Mouse (Mus musculus) midbrain, embryonic 12.5 days (tissue): ENCODE data around the gene Gm28051. TPM values are rescaled to one million over a fixed set of nuclear protein-coding genes. Genes with fewer than 3 reads are reported as not detected.

ENCODE experiments used
- ATAC-seq: fragments of 200-750 bp; cut with Nextera tagmentation; 2 replicates; pipeline ENCODE4 v1.8.0; 2017; ENCODE audit warnings: low read depth, moderate TSS enrichment, moderate library complexity; ENCODE audit not compliant: low FRiP score
- H3K27ac ChIP-seq: fragments of 300-500 bp; sonication (generic); replicated peaks from 2 replicates; pipeline ENCODE4 v1.5.1; 2016; ENCODE audit warnings: mild to moderate bottlenecking
- H3K27me3 ChIP-seq: fragments of 300-500 bp; sonication (generic); 2 replicates; pipeline ENCODE4 v1.6.1; 2016; ENCODE audit warnings: mild to moderate bottlenecking
- H3K36me3 ChIP-seq: fragments of 300-500 bp; sonication (generic); 2 replicates; pipeline ENCODE4 v1.6.1; 2016
- H3K4me1 ChIP-seq: fragments of 300-500 bp; sonication (generic); 2 replicates; pipeline ENCODE4 v1.6.1; 2016
- H3K4me2 ChIP-seq: fragments of 300-500 bp; sonication (generic); replicated peaks from 2 replicates; pipeline ENCODE4 v1.6.1; 2016; ENCODE audit warnings: mild to moderate bottlenecking, moderate library complexity
- H3K4me3 ChIP-seq: fragments of 300-500 bp; sonication (generic); 2 replicates; pipeline ENCODE4 v1.5.1; 2016; ENCODE audit warnings: mild to moderate bottlenecking
- H3K9ac ChIP-seq: fragments of 300-500 bp; sonication (generic); replicated peaks from 2 replicates; pipeline ENCODE4 v1.6.1; 2016; ENCODE audit warnings: mild to moderate bottlenecking, moderate library complexity
- H3K9me3 ChIP-seq: fragments of 300-500 bp; sonication (generic); 2 replicates; pipeline ENCODE4 v1.6.1; 2016; ENCODE audit warnings: mild to moderate bottlenecking
- WGBS: fragments of 180-500 bp; shearing (Covaris S2); methylation state at CpG from one replicate; pipeline ENCODE4 v1.1.7; 2016; 5-methylcytosine and 5-hydroxymethylcytosine counted together
- polyA plus RNA-seq: library from polyadenylated mRNA; unstranded; fragments of >200 nt; fragmentation: Nextera tagmentation; extraction: Ambion mirVana; gene quantifications from 2 replicates; pipeline ENCODE4 v1.2.1, GENCODE M21; 2016

The Gm28051 gene
- polyA plus RNA-seq, 1 experiment from 2014 or later: not detected

DNA sequence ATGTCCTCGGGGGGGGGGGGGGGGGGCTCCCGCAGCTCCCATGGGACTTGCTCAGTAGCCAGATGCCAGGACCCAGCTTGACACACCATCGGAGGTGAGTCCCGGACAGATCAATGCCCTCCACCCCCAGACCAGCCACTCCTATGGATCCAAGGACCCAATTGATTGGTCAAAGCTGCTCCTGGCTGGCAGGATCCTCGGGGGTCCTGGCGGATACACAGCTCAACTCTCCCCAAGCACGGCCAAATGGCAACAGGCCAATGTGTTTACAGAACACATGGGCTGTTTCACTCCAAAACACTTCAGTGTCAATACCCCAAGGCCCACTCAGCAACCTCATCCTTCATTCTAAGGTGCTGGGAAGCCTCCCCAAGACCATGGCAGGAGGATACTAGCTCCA is 65.8 kb downstream of the Gm28051 start:
- Histone ChIP-seq H3K9ac (no peak overlapping the region), H3K9me3 (no peaks in the 10 kb centered on the region), H3K27me3 (no peaks in the 10 kb centered on the region), H3K36me3 (no peaks in the 10 kb centered on the region), H3K4me3 (no peak overlapping the region), H3K4me1 (peaks cover 11% of the 10 kb centered on the region), H3K4me2 (no peak overlapping the region), H3K27ac (no peak overlapping the region)
- 86% methylated on average over 6 of the region's 7 CpGs for WGBS
- no peak for ATAC-seq

DNA sequence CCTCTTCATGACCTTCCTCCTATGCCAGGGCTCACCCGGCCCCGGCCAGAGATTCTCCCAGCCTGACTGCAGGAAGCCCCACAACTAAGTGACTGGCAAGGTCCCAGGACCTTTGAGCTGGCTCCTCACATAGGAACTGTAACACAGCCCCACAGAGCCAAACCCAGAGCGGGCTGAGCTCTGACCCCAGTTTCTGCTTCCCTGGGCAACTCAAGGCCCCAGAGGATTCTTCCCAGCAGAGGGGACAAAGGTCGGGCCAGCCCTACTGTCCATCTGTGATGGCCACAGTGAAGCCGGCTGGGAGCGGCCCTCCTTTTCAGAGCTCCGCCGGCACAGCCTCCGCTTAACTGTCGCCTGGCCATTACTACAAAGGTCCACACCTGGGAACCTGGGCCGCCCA is 66.4 kb downstream of the Gm28051 start:
- Histone ChIP-seq H3K9ac (no peak overlapping the region), H3K36me3 (no peaks in the 10 kb centered on the region), H3K27ac (no peak overlapping the region), H3K27me3 (no peaks in the 10 kb centered on the region), H3K4me3 (no peak overlapping the region), H3K9me3 (no peaks in the 10 kb centered on the region), H3K4me1 (peaks cover 8% of the 10 kb centered on the region; the same call in 1 of the 2 replicates), H3K4me2 (no peak overlapping the region)
- WGBS: 71% methylated on average over 11 of the region's 11 CpGs
- ATAC-seq: no peak

DNA sequence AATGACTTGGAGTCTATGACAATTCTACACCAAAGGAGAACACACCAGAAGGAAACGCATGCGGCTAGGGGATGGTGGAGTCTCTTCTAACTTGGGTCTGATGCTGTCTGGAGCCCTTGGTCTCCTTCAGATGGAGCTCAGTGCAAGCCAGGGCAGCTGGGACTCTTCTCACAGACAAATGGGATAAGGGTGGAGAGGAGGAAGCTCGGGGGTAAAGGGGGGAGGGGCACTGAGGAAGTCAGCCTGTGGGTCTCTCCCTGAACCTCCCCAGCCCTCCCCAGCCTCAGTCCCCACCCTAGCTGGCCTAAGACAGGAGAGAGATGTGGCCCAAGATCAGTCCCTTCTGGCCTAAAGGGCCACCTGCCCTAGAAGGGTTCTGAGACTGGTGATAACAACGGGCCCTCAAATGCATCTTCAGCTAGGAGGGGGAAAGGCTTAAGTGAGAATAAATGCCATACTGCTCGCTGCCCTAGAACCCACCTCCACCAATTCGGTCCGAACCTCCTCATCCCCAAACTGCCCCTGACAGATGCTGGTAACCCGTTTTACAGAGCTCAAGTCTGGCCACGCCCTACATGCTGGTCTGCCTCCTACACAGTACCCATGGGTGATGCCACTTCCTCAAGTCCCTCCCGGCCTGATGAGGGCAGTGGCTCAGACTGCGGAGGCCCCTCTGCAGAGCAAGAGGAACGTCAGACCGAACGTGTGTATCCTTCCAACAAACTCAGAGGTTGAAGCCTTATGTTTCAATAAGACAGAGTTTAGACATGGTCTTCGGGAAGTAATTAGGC is 67.6 kb downstream of the Gm28051 start:
- ATAC-seq: no peak
- H3K4me2 ChIP-seq: no peak overlapping the region
- H3K27ac ChIP-seq: no peak overlapping the region
- H3K9me3 ChIP-seq: no peaks in the 10 kb centered on the region
- peaks cover 10% of the 10 kb centered on the region for H3K4me1 ChIP-seq
- H3K36me3 ChIP-seq: no peaks in the 10 kb centered on the region
- no peak overlapping the region for H3K9ac ChIP-seq
- H3K27me3 ChIP-seq: no peaks in the 10 kb centered on the region
- WGBS: 88% methylated on average over 15 of the region's 15 CpGs
- H3K4me3 ChIP-seq: no peak overlapping the region

DNA sequence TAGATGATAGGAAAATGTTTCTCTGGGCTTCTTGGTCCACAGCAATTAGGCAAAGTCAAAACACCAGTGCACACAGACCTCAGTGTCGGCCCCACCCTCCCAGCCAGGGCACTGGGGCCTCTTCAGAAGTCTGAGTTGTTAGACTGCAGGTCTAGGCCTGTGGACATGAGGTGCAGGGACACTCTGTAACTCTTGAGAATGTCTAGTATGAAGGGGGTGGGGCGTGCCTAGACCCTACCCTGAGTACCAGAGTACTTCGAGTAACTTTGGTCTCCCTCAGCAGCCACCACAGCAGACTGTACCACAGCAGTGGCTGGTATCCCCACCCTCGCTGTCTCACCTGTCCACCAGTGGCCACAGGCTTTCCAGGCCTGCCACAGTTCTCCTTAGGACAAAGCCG is 71.2 kb downstream of the Gm28051 start:
- no peak for ATAC-seq
- Histone ChIP-seq H3K27me3 (no peaks in the 10 kb centered on the region), H3K36me3 (0 out of 2 replicates have a peak, but pooled peaks cover 3% of the 10 kb centered on the region), H3K9ac (no peak overlapping the region), H3K4me2 (no peak overlapping the region), H3K4me1 (peaks cover 27% of the 10 kb centered on the region), H3K9me3 (no peaks in the 10 kb centered on the region), H3K27ac (no peak overlapping the region), H3K4me3 (no peak overlapping the region)
- WGBS: 93% methylated on average over 5 of the region's 5 CpGs

DNA sequence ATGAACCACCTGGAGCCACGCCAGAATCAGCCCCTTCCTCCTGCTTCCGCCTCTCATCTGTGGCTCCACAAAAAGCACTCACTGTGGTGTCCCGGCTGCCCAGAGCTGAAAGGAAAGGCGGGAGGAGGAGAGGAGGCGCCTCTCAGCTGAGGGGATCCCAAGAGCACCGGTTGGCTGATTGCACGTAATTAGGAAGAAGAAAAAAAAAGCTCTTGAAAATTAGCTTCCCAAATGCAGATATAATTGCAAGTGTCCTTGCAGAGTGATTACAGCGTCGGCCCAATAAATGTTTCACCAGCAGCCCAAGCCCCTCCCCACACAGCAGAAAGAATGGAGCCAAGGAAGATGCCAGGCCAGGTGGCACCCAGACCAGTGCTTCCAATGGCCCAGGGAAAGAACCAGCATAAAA is 72.0 kb downstream of the Gm28051 start:
- Histone ChIP-seq H3K27ac (0 out of 2 replicates have a peak overlapping the region, but pooled peaks have one; percentile 36), H3K4me3 (no peak overlapping the region), H3K36me3 (0 out of 2 replicates have a peak, but pooled peaks cover 3% of the 10 kb centered on the region), H3K4me1 (peaks cover 27% of the 10 kb centered on the region), H3K9ac (no peak overlapping the region), H3K4me2 (no peak overlapping the region), H3K9me3 (no peaks in the 10 kb centered on the region), H3K27me3 (no peaks in the 10 kb centered on the region)
- no peak for ATAC-seq
- WGBS: 49% methylated on average over 9 of the region's 9 CpGs

DNA sequence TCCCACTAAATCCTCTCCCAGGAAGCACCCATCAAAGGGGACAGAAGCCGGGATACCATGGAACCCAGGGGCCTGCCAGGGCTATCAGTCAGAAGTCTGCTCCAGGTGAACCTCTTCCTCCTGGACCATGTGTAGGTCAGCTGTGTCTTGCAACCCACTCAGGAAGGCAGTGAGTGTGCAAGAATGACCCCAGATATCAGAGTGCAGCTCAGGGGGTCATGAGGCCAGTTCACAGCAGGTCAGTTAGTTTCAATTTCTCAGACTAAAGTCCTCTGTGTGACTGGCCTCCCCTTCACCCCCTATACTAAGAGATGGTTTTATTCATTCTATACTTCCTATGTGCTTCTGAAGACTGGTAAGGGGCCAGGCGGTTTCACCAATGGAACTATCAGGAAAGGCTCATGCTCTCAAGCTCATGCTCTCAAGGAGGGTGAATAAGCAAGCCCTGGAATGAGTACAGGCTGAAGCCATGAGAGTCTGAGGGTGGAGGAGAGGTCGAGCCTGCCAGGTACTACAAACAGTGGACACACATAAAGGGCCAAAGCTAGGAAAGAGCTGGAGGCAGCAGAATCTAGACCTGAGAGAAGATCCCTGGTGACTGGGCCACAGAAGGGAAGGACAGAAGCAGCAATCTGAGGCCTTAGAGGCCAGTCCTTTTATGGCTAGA is 72.7 kb downstream of the Gm28051 start:
- Histone ChIP-seq H3K36me3 (0 out of 2 replicates have a peak, but pooled peaks cover 3% of the 10 kb centered on the region), H3K27ac (0 out of 2 replicates have a peak overlapping the region, but pooled peaks have one; percentile 36), H3K27me3 (no peaks in the 10 kb centered on the region), H3K4me2 (no peak overlapping the region), H3K9me3 (no peaks in the 10 kb centered on the region), H3K4me1 (peaks cover 27% of the 10 kb centered on the region), H3K4me3 (no peak overlapping the region), H3K9ac (no peak overlapping the region)
- WGBS: 70% methylated on average over 3 of the region's 3 CpGs
- no peak for ATAC-seq

DNA sequence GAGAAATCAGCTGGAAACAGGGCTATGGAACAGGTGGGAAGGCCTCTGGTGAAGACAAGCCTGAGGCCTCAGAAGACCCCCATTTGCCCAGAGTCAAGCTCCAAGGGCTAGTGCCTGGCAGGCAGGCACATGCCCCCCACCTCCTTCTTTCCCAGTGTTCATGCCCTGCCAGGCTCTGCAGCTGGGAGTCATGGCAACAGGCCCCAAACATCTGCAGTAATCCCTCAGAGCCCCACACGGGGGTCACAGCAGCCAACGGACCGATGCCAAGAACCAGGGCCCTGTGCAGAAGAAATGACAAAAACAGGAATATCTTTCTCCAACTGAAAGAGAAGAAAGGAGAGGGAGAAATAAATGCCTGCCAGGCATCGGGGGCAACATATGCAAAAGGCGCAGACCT is 73.6 kb downstream of the Gm28051 start:
- WGBS: 45% methylated on average over 5 of the region's 5 CpGs
- Histone ChIP-seq H3K9ac (no peak overlapping the region), H3K36me3 (0 out of 2 replicates have a peak, but pooled peaks cover 3% of the 10 kb centered on the region), H3K27me3 (no peaks in the 10 kb centered on the region), H3K27ac (no peak overlapping the region), H3K9me3 (no peaks in the 10 kb centered on the region), H3K4me1 (peaks cover 32% of the 10 kb centered on the region), H3K4me3 (no peak overlapping the region), H3K4me2 (no peak overlapping the region)
- no peak for ATAC-seq

DNA sequence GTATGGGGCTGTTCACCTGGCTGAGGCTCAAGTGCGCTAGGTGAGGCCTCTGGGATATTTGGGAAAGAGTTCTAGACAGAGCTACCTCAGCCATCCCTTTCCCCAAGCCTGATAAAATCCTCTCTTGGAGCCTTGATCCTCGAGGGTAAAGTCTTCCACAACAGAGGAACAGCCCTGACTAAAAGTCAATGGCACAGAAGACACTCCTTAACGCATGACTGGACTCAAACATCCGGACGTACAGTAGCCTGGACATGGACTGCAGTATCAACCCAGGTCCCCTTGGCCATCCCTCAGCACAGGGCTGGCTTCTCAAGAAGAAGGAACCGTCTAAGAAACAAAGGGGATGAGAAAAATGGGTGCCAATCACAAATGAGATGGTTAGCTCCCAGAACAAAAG is 74.1 kb downstream of the Gm28051 start:
- Histone ChIP-seq H3K4me3 (no peak overlapping the region), H3K4me2 (no peak overlapping the region), H3K9me3 (no peaks in the 10 kb centered on the region), H3K27ac (no peak overlapping the region), H3K9ac (no peak overlapping the region), H3K27me3 (no peaks in the 10 kb centered on the region), H3K36me3 (0 out of 2 replicates have a peak, but pooled peaks cover 3% of the 10 kb centered on the region), H3K4me1 (peaks cover 38% of the 10 kb centered on the region)
- 69% methylated on average over 6 of the region's 6 CpGs for WGBS
- no peak for ATAC-seq

DNA sequence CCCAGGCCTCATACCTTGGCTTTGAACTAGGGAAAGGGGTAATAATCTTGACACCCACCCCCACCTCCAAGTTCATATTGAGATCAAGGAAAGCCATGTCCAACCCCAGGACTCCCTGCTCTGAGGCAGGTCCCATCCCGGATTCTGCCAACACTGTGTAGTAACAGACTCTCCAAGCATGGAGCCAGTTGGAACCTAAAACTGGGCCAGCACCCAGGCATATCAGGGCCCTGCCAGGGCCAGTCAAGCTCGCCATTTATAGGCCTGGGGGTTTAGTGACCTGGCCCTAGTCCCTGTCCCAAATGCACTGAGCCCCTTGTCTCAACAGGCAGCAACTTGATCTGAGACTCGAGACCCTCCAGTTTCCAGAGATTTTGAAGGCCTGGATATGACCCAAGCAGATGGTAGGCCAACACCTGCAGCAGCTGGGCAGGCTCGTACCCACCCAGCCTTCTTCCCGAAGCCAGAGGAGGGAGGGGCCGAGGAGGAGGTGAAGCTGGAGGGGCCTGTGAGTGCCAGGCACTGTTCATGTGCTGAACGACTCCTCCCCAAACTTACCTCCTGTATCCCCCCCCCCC is 74.8 kb downstream of the Gm28051 start:
- Histone ChIP-seq H3K4me2 (no peak overlapping the region), H3K27ac (no peak overlapping the region), H3K36me3 (0 out of 2 replicates have a peak, but pooled peaks cover 3% of the 10 kb centered on the region), H3K9ac (no peak overlapping the region), H3K9me3 (no peaks in the 10 kb centered on the region), H3K27me3 (no peaks in the 10 kb centered on the region), H3K4me3 (no peak overlapping the region), H3K4me1 (peaks cover 38% of the 10 kb centered on the region)
- 87% methylated on average over 7 of the region's 7 CpGs for WGBS
- ATAC-seq: no peak

DNA sequence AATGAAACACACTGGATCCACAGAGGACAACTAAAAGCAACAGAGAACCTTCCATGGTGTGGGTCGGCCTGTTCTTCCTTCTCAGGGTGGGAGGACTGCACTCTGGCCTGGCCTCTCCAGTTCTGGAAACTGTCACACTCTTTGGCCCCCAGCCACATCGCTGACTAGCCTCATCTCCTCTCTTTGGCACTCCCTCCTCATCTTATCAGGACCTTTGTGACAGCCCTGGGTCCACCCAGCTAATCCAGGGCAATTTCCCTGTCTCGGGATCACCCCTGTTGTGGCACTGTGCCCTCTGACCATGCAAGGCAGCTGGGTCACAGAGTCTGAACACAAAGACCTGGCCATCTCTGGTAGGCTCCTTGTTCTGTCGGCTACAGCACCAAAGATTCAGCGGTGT is 75.5 kb downstream of the Gm28051 start:
- Histone ChIP-seq H3K27ac (no peak overlapping the region), H3K4me1 (peaks cover 40% of the 10 kb centered on the region)

DNA sequence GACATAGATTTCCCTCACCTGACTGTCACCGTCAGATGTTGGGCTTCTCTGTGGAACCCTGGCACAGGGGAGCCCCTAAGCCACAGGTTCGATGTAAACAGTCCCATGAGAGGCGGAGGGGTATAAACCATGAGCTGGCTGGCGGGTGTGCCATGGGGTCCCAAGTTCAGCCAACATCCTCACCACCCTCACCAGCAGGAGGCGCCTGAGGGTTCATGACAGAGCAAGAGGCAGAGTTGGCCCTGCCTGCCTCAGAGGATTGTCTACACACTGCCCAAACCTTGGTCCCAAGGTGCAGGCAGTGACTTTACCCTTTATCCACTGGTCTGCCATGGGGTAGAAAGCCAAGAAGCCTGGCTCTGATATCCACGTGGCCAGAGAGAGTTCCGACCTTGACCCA is 76.0 kb downstream of the Gm28051 start:
- 78% methylated on average over 7 of the region's 7 CpGs for WGBS
- Histone ChIP-seq H3K4me1 (peaks cover 40% of the 10 kb centered on the region), H3K9me3 (no peaks in the 10 kb centered on the region), H3K36me3 (0 out of 2 replicates have a peak, but pooled peaks cover 3% of the 10 kb centered on the region), H3K27ac (no peak overlapping the region), H3K27me3 (no peaks in the 10 kb centered on the region), H3K4me2 (no peak overlapping the region), H3K9ac (no peak overlapping the region), H3K4me3 (no peak overlapping the region)
- ATAC-seq: no peak

More for the DNA sequence above, 75.5 kb downstream of the Gm28051 start:
- Histone ChIP-seq H3K27me3 (no peaks in the 10 kb centered on the region), H3K4me3 (no peak overlapping the region), H3K36me3 (0 out of 2 replicates have a peak, but pooled peaks cover 3% of the 10 kb centered on the region), H3K4me2 (no peak overlapping the region), H3K9me3 (no peaks in the 10 kb centered on the region), H3K9ac (no peak overlapping the region)
- WGBS: 91% methylated on average over 5 of the region's 5 CpGs
- no peak for ATAC-seq

DNA sequence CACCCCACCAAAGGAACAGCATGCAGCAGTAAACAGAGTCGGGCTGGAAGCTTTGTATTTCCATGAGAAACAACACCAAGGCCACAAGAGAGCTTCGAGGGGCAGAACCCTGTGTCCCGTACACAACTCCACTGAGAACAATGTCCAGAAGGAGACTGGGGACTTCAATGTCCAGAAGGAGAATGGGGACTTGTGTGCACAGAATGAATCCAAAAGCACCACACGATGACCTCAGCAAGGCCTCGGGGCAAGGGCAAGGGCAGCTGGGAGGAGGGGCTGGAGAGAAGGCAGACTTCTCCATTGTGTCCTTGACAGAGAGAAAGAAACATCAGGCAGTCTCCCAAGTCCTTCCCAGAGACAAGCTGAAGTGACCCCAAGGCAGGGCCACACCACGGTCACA is 78.7 kb downstream of the Gm28051 start:
- Histone ChIP-seq H3K9me3 (no peaks in the 10 kb centered on the region), H3K36me3 (0 out of 2 replicates have a peak, but pooled peaks cover 3% of the 10 kb centered on the region), H3K4me3 (no peak overlapping the region), H3K4me1 (peaks cover 18% of the 10 kb centered on the region), H3K27ac (no peak overlapping the region), H3K4me2 (no peak overlapping the region), H3K27me3 (no peaks in the 10 kb centered on the region), H3K9ac (no peak overlapping the region)
- 35% methylated on average over 6 of the region's 6 CpGs for WGBS
- ATAC-seq: no peak
